Comparison of ENCODE assay signal across 16 mouse cellular contexts in genomic region chr1:90320518-90320917, GRCm38 (mm10).
"Had no signal": no experiment of that assay in that cellular context is flagged by ENCODE, and none has a peak within 500 bp of the region (broad histone marks: within the 10 kb centered on the region; RNA-seq: fewer than 3 reads in every experiment).

No protein-coding gene starts in this region.

- H3K4me3 ChIP-seq: liver, embryonic 13.5 days; midbrain, embryonic 13.5 days had no signal

- H3K4me2 ChIP-seq: liver, embryonic 13.5 days; midbrain, embryonic 13.5 days had no signal

- ATAC-seq: intestine, embryonic 16.5 days; midbrain, embryonic 13.5 days; midbrain, embryonic 16.5 days had no signal

- H3K4me1 ChIP-seq: liver, embryonic 13.5 days had no signal

- H3K9me3 ChIP-seq: liver, embryonic 13.5 days; midbrain, embryonic 13.5 days had no signal

- H3K27me3 ChIP-seq: liver, embryonic 13.5 days had no signal

- H3K27ac ChIP-seq: liver, embryonic 13.5 days; midbrain, embryonic 13.5 days; stomach, postnatal 0 days had no signal

- H3K36me3 ChIP-seq: liver, embryonic 13.5 days; midbrain, embryonic 13.5 days had no signal

- H3K9ac ChIP-seq: liver, embryonic 13.5 days; midbrain, embryonic 13.5 days had no signal

- DNase-seq: kidney, adult 18-20 months; kidney, adult 9 months; kidney, postnatal 14 days; kidney, postnatal 4 days; left cerebral cortex, postnatal 4 days; liver, embryonic 13.5 days; lung, adult 2 months; lung, postnatal 14 days; lung, postnatal 4 days; thymus, adult 2 months; thymus, postnatal 14 days; thymus, postnatal 4 days had no signal
